Mouse (Mus musculus) small intestine, adult 2 months (tissue): ENCODE results near the gene Ddr2. TPM values are rescaled to one million over a fixed set of nuclear protein-coding genes. Genes with fewer than 3 reads are reported as not detected.
A peak's percentile ranks its signal among the peaks of the same experiment; 100 is the strongest.

Experiments used
- H3K27ac ChIP-seq: fragments of 200-500 bp; 2 replicates; pipeline ENCODE4 v1.5.1; 2012; ENCODE audit warnings: low read depth, low read length, control low read depth, inconsistent platforms; ENCODE audit not compliant: insufficient read depth
- H3K27me3 ChIP-seq: fragments of 200-500 bp; 2 replicates; pipeline ENCODE4 v1.6.1; 2012; ENCODE audit warnings: mild to moderate bottlenecking, moderate library complexity, low read length, inconsistent platforms; ENCODE audit not compliant: control insufficient read depth, insufficient read depth
- H3K36me3 ChIP-seq: fragments of 200-500 bp; 2 replicates; pipeline ENCODE4 v1.6.1; 2012; ENCODE audit warnings: mild to moderate bottlenecking, low read length, control low read depth, inconsistent platforms; ENCODE audit not compliant: control insufficient read depth, insufficient read depth
- H3K4me1 ChIP-seq: fragments of 200-500 bp; 2 replicates; pipeline ENCODE4 v1.6.1; 2012; ENCODE audit warnings: low read length, inconsistent platforms, mixed read lengths; ENCODE audit not compliant: control insufficient read depth, insufficient read depth, insufficient read length
- H3K4me3 ChIP-seq: fragments of 200-500 bp; 2 replicates; pipeline ENCODE4 v1.5.1; 2012; ENCODE audit warnings: low read depth, mild to moderate bottlenecking, control low read depth, inconsistent platforms, low read length, moderate library complexity
- CTCF ChIP-seq: fragments of 200-500 bp; IDR thresholded peaks from 2 replicates; pipeline ENCODE4 v1.5.1; 2012; ENCODE audit warnings: low read depth, mild to moderate bottlenecking, control low read depth, inconsistent platforms, low read length, moderate library complexity, mixed read lengths; ENCODE audit not compliant: insufficient replicate concordance, insufficient read length; ENCODE audit errors: extremely low read depth
- POLR2A ChIP-seq: fragments of 200-500 bp; IDR thresholded peaks from 2 replicates; pipeline ENCODE4 v1.6.1; 2012; ENCODE audit warnings: low read depth, mild to moderate bottlenecking, control low read depth, inconsistent platforms, low read length, moderate library complexity
- WGBS: fragments of 180-500 bp; shearing (Covaris S2); methylation state at CpG from one replicate; pipeline ENCODE4 v1.1.7; 2018; 5-methylcytosine and 5-hydroxymethylcytosine counted together
- polyA plus RNA-seq: library from polyadenylated mRNA; depleted of rRNA; stranded (reverse); fragments of >200 nt; gene quantifications from 2 replicates; pipeline ENCODE4 v1.2.3, GENCODE M21; 2012; rRNA removed

Ddr2 gene
- polyA plus RNA-seq, result 4.0 and 4.4 TPM in 2 replicates

DNA sequence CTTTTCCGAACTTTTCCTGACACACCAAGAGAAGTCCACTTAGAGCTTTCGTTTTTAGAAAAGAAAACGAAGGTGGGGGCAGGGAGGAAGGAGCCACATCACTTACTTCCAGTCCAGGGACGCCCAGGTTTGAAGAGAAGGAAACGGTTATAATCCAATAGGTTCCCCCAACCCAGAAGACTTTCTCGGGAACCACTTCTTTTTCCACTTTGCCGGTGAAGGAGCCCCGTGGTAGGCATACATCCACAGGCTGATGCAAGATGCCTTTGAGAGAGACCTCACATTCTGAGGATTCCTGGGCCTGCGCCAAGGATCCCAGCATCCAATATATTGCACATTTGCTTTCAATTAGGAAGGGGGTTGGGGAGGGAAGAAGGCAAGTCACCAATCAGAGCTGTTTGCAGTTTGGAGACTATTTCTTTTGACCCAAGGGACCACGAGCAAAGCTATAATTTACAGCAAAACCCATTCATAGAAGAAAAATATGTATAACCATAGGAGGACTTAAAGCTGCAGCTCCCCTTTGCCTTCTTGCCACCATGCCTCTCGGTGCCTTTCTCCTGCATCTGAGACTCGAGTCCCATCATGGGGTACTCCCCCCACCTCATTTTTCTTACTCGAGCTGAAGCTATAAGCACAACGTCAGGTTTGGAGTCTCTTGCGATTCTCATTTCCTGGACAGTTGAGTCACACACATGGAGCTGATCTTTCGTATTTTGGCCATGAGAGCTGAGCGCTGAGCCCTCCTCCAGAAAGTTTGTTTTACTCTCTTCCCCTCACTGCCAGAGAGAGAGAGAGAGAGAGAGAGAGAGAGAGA is at the start of gene Ddr2:
Gene Ddr2 (minus strand): TSS at position 247 of the 817 bp plus-strand sequence.
- Histone ChIP-seq H3K4me3 (peak within 1 kb of the TSS; percentile 56), H3K36me3 (no peaks in the 10 kb centered on the region), H3K27ac (peak within 1 kb of the TSS; percentile 75), H3K4me1 (no peaks in the 10 kb centered on the region; the same call in 1 of the 2 replicates), H3K27me3 (no peaks in the 10 kb centered on the region)
- 59% methylated on average over 17 of the region's 17 CpGs for WGBS
- TF ChIP-seq POLR2A (no peak), CTCF (no peak)

DNA sequence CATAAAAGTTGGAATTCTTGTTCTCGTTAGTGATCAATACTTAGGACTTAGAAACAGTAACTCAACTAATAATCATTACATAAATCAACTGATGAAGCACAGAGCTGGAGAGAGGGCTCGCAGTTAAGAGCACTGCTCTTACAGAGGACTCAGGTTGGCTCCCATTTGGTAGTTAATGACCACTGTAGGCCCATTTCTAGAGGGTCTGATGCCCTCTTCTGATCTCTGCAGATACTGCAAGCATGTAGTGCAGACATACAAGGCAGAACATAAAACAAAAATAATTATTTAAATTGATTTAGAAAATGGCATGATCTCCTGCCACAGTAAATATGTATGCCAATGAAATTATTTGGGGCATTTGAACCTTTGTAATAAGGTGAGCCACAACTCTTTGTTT is 49.1 kb upstream of the Ddr2 start:
- Histone ChIP-seq H3K36me3 (peaks cover 48% of the 10 kb centered on the region), H3K27ac (no peak overlapping the region)
- WGBS, result 96% methylated on average over 2 of the region's 2 CpGs

DNA sequence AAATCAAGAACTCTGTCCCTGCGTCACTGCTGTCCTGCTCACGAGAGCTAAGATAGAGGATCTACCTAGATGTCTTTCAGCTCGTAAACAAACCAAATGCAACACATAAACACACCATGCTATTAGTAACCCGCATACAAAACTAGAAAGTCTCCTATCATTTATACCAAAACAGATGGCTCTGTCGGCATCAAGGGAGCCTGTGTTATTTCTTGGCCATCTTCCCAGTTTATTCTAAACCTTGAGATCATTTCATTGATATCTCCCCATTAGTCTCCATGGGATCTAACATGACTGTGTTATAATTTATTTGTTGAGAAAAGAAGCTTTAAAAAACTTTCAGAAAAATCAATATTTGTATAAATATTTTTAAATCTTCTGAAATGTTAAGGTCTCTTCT is 45.2 kb upstream of the Ddr2 start:
- 77% methylated on average over 5 of the region's 5 CpGs for WGBS
- no peaks in the 10 kb centered on the region for H3K27me3 ChIP-seq
- H3K4me3 ChIP-seq, result no peak overlapping the region
- H3K27ac ChIP-seq, result no peak overlapping the region
- TF ChIP-seq CTCF, result no peak
- TF ChIP-seq POLR2A, result no peak
- H3K36me3 ChIP-seq, result peaks cover 57% of the 10 kb centered on the region
- H3K4me1 ChIP-seq, result peaks cover 3% of the 10 kb centered on the region; the same call in 1 of the 2 replicates

More for the DNA sequence above, 49.1 kb upstream of the Ddr2 start:
- H3K27me3 ChIP-seq, result no peaks in the 10 kb centered on the region
- peaks cover 20% of the 10 kb centered on the region; the same call in 1 of the 2 replicates for H3K4me1 ChIP-seq
- H3K4me3 ChIP-seq, result no peak overlapping the region
- TF ChIP-seq POLR2A (no peak), CTCF (no peak)

DNA sequence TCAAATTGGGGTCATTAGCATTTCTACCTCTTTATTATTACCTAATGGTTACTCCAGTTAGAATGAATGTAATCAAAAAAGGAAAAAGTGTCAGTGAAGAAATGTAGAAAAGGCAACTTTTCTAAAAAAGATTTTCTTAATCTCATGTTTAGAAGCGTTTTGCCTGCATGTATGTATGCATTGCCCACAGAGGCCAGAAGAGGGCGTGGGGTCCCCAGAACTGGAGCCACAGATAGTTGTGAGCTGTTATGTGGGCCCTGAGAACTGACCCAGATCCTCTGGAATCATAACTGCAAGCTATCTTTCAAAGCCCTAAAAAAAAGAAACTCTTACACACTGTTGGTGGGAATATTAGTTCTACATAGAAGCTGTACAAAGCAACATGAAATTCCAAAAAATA is 44.7 kb upstream of the Ddr2 start:
- no peak for TF ChIP-seq POLR2A
- peak; percentile 48; the same call in 1 of the 2 replicates for TF ChIP-seq CTCF
- H3K36me3 ChIP-seq, result peaks cover 54% of the 10 kb centered on the region
- no peak overlapping the region for H3K27ac ChIP-seq
- WGBS, result 82% methylated on average over 2 of the region's 2 CpGs
- no peak overlapping the region for H3K4me3 ChIP-seq
- H3K4me1 ChIP-seq, result no peaks in the 10 kb centered on the region; the same call in 1 of the 2 replicates
- H3K27me3 ChIP-seq, result no peaks in the 10 kb centered on the region

DNA sequence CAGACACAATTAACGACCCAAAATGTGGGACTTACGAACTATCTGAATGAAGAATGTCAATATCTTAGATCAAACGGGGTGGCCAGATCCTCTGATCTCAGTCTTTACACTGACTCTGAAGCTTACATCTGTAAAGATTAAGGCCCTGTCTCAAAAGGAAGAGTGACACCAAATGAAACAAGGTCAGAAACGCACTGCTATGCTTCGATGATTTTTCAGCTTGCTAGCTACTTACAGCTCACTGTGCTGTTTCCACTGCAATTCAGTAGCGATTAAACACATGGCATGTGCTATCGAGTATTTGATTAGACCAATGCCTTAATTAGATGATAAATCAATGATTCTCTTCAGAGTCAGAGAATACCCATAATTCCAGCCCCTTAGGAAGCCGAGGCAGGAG is 43.4 kb upstream of the Ddr2 start:
- H3K4me1 ChIP-seq, result no peaks in the 10 kb centered on the region
- H3K4me3 ChIP-seq, result no peak overlapping the region
- H3K27me3 ChIP-seq, result no peaks in the 10 kb centered on the region
- 90% methylated on average over 8 of the region's 8 CpGs for WGBS
- peaks cover 60% of the 10 kb centered on the region for H3K36me3 ChIP-seq
- TF ChIP-seq CTCF (no peak), POLR2A (no peak)
- no peak overlapping the region for H3K27ac ChIP-seq

DNA sequence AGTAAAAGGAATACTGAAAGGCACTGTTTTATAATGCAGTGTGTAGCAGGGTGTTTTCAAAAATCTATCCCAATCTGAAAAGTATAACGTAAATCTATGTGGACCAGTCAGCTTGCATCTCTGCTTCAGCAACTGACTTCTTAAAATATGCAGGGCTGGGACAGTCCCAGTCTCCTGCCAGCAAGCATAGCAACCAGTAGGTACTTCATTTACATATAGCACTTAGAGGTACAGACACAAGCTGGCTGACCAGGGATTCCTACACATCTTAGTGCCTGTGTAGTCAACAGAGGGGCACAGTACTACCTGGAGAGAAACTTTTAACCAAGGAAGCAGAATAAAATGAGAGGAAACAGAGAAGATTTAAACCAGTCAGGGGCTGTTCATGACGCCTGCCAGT is 42.0 kb upstream of the Ddr2 start:
- Histone ChIP-seq H3K36me3 (peaks cover 58% of the 10 kb centered on the region), H3K27me3 (no peaks in the 10 kb centered on the region), H3K27ac (no peak overlapping the region), H3K4me3 (no peak overlapping the region), H3K4me1 (no peaks in the 10 kb centered on the region; the same call in 1 of the 2 replicates)
- 96% methylated on average over 2 of the region's 2 CpGs for WGBS
- TF ChIP-seq CTCF, result no peak
- no peak for TF ChIP-seq POLR2A

DNA sequence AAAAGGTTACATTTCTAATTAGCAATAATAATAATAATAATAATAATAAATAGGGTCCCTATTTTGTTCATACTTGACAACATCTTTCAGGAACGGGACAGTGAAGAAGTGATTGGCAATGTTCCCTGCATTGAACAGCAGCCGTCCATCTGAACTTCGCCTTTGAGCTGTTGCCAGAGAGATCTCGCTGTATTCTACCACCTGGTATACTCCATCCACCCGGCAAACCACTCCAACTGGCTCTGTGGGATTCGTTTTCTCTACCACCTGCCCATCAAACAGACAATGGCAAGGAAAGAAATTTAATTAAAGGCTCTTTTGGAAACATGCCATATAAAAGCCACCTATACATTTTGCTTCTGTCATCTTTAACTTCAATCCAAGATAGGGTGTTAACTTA is 40.3 kb upstream of the Ddr2 start:
- no peaks in the 10 kb centered on the region for H3K27me3 ChIP-seq
- no peak overlapping the region for H3K27ac ChIP-seq
- 60% methylated on average over 6 of the region's 6 CpGs for WGBS
- H3K4me3 ChIP-seq, result no peak overlapping the region
- H3K4me1 ChIP-seq, result no peaks in the 10 kb centered on the region; the same call in 1 of the 2 replicates
- TF ChIP-seq POLR2A, result no peak
- TF ChIP-seq CTCF, result no peak
- peaks cover 59% of the 10 kb centered on the region for H3K36me3 ChIP-seq
